Mouse (Mus musculus) ES-E14 (cell line): Measurements from ENCODE around the gene Gnl1. TPM values are rescaled to one million over a fixed set of nuclear protein-coding genes. Genes with fewer than 3 reads are reported as not detected.

Experiments used
- DNase-seq: peaks from one replicate; pipeline ENCODE4 v3.0.0-alpha.2; 2013; ENCODE audit warnings: low read depth, low spot score
- H3K27ac ChIP-seq: 2 replicates; pipeline ENCODE4 v1.5.1; 2012; ENCODE audit warnings: low read depth, mild to moderate bottlenecking, low read length, moderate library complexity, mixed read lengths; ENCODE audit not compliant: poor library complexity, insufficient read depth, severe bottlenecking
- H3K36me3 ChIP-seq: 2 replicates; pipeline ENCODE4 v1.6.1; 2012; ENCODE audit warnings: mild to moderate bottlenecking, low read length, moderate library complexity, mixed read lengths; ENCODE audit not compliant: control insufficient read depth, poor library complexity, insufficient read depth, severe bottlenecking
- H3K4me1 ChIP-seq, 2 experiments: fragments of 150-350 bp in 1 of 2; sonication (generic) in 1 of 2; 2 replicates each; pipeline ENCODE4 v1.6.1; 2012; ENCODE audit warnings: low read length in 2 of 2, mild to moderate bottlenecking in 1 of 2, mixed read lengths in 1 of 2; ENCODE audit not compliant: control insufficient read depth in 2 of 2, insufficient read depth in 2 of 2, poor library complexity in 1 of 2
- H3K4me3 ChIP-seq, 2 experiments: fragments of 150-350 bp in 1 of 2; sonication (generic) in 1 of 2; 2 replicates each; pipeline ENCODE4 v1.5.1; 2012; ENCODE audit warnings: low read length in 2 of 2, low read depth in 1 of 2, mild to moderate bottlenecking in 1 of 2, mixed read lengths in 1 of 2; ENCODE audit not compliant: insufficient read depth in 1 of 2, poor library complexity in 1 of 2, severe bottlenecking in 1 of 2
- H3K9ac ChIP-seq: 2 replicates; pipeline ENCODE4 v1.6.1; 2012; ENCODE audit warnings: low read depth, mild to moderate bottlenecking, low read length, mixed read lengths; ENCODE audit not compliant: poor library complexity, insufficient read depth, severe bottlenecking
- H3K9me3 ChIP-seq: fragments of 150-350 bp; sonication (generic); 2 replicates; pipeline ENCODE4 v1.6.1; 2012; ENCODE audit warnings: low read depth, mild to moderate bottlenecking, low read length; ENCODE audit not compliant: control insufficient read depth, insufficient read depth
- CHD2 ChIP-seq: IDR thresholded peaks from 2 replicates; pipeline ENCODE4 v1.6.1; 2014; ENCODE audit warnings: mild to moderate bottlenecking, low read depth, low read length, inconsistent platforms
- HCFC1 ChIP-seq: IDR thresholded peaks from 2 replicates; pipeline ENCODE4 v1.6.1; 2012; ENCODE audit warnings: low read length, inconsistent platforms, borderline replicate concordance; ENCODE audit not compliant: insufficient read depth
- MAFK ChIP-seq: IDR thresholded peaks from 2 replicates; pipeline ENCODE4 v1.6.1; 2014; ENCODE audit warnings: mild to moderate bottlenecking, low read depth, low read length, inconsistent platforms; ENCODE audit not compliant: insufficient read depth
- ZC3H11A ChIP-seq: IDR thresholded peaks from 2 replicates; pipeline ENCODE4 v1.6.1; 2012; ENCODE audit warnings: low read depth, mild to moderate bottlenecking, inconsistent platforms, low read length, borderline replicate concordance
- ZNF384 ChIP-seq: IDR thresholded peaks from 2 replicates; pipeline ENCODE4 v1.6.1; 2012; ENCODE audit warnings: low read depth, low read length, inconsistent platforms
- in situ Hi-C, 2 experiments: fragments of 600-800 bp; cut with MboI; formaldehyde crosslinking; loops; one replicate each; pipeline ENCODE4 v1.15.1; 2025; ENCODE audit warnings: low sequenced_read_pairs in 2 of 2, inconsistent platforms in 1 of 2; ENCODE audit not compliant: unreplicated experiment in 2 of 2
- total RNA-seq: library from RNA; depleted of rRNA; stranded (reverse); fragments of 300-350 nt; gene quantifications from 2 replicates; pipeline ENCODE4 v1.2.3, GENCODE M21; 2012

Gene Gnl1
- total RNA-seq, 1 experiment: 51.6 TPM

DNA sequence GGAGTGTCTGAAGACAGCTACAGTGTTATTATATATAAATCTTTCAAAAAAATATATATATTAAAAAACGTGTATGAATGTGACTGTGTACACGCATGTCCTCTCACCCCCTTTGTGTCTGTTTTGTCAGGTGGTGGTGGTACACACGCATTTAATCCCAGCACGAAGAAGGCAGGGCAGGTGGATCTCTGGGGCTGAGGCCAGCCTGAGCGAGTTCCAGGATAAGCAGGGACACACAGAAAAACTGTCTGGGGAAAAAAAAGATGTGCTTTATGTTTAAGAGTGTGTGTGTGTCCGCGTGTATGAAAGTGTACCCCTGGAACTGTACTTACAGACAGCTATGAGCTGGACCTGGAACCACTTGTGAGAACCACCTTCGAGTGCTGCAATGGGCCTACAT lies 25.0 kb upstream of the Gnl1 start:
- Histone ChIP-seq H3K4me3 (no peak overlapping the region), H3K9me3 (no peaks in the 10 kb centered on the region), H3K27ac (no peak overlapping the region), H3K36me3 (peaks cover 37% of the 10 kb centered on the region), H3K4me1 (no peaks in the 10 kb centered on the region; a peak in 1 of 4 replicates), H3K9ac (no peak overlapping the region)
- no peak for DNase-seq
- TF ChIP-seq ZNF384 (no peak), MAFK (no peak), CHD2 (no peak), HCFC1 (no peak), ZC3H11A (no peak)
- in situ Hi-C loops: no loop called here

DNA sequence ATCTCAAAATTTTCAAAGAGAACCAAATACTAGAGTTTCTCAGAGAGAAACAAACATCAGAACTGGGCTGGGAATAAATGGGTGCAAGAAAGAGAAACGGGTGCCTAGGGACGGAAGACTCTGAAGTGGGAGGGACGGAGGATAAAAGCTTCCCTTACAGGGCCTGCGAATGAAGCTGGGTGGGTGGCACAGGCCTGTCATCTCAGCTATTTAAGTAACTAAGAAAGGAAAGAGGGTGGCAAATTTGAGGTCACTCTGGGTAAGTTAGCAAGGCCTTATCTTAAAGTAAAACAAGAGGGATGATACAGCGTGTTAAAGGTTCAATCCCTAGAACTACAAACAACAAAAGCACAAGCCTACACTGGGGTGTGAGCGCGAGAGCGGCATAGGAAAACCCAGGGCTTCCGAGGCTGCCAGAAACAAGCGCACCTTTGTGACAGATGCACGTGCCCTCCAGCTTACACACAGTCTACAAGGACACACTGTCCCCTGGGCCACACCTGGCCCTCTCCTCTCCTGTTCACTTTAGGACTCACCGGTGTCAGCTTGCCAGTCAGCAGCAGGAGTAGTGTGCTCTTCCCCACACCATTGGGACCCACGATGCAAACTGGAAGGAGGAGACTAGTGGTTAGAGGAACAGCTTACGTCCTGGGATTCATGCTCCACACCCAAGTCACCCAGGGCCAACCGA lies 21.0 kb upstream of the Gnl1 start:
- Histone ChIP-seq H3K9ac (no peak overlapping the region), H3K4me1 (peaks cover 0 to 8% of the 10 kb centered on the region in 2 experiments; a peak in 1 of 4 replicates), H3K4me3 (no peak overlapping the region), H3K9me3 (no peaks in the 10 kb centered on the region), H3K27ac (no peak overlapping the region), H3K36me3 (peaks cover 73% of the 10 kb centered on the region)
- TF ChIP-seq ZNF384 (no peak), HCFC1 (no peak), CHD2 (no peak), ZC3H11A (no peak), MAFK (no peak)
- in situ Hi-C loops: no loop called here
- no peak for DNase-seq

DNA sequence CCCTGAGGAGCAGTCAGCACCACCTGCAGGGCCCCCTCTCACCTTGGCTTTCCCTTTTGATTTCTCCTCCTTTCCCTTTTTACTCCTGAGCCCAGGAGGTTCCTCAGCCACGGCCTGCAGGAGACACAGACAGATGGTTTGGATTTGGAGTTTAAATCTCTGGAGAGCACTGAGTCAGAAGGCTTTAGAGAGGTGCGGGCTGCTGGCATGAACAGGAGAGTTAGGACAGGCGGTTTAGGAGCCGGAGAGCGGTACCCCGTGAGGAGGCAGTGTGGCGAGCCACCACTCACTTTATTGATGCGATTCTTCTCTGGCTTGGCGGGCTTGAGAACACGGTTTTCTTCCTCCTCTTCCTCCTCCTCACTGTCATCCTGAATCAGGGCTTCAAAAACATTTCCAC lies 16.4 kb upstream of the Gnl1 start:
- Histone ChIP-seq H3K9me3 (no peaks in the 10 kb centered on the region), H3K9ac (no peak overlapping the region), H3K27ac (no peak overlapping the region), H3K36me3 (peaks cover 72% of the 10 kb centered on the region), H3K4me1 (peaks cover 0 to 12% of the 10 kb centered on the region in 2 experiments; a peak in 1 of 4 replicates), H3K4me3 (no peak overlapping the region)
- TF ChIP-seq CHD2 (no peak), ZNF384 (no peak), HCFC1 (no peak), ZC3H11A (no peak), MAFK (no peak)
- no peak for DNase-seq
- in situ Hi-C loops: no loop called here

DNA sequence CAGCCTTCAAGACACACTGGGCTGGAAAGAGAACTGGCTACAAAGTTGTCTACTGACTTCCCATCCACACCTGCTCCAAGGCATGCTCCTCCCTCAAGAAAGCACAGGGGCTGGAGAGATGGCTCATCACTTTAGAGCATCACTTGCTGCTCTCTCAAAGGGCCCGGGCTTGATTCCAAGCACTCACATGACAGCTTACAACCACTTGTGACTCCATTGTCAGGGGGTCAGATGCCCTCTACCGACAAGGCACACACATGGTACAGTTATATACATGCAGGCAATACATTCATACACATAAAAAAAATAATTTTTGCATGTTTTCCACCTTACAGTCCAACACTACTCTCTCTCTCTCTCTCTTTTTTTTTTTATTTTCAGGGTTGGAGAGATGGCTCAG lies 12.0 kb upstream of the Gnl1 start:
- no peak overlapping the region for H3K9ac ChIP-seq
- in situ Hi-C loops: no loop called here
- H3K4me3 ChIP-seq: no peak overlapping the region
- peaks cover 0 to 12% of the 10 kb centered on the region in 2 experiments; a peak in 1 of 4 replicates for H3K4me1 ChIP-seq
- no peak overlapping the region for H3K27ac ChIP-seq
- TF ChIP-seq MAFK (no peak), ZC3H11A (no peak), HCFC1 (no peak), ZNF384 (no peak), CHD2 (no peak)
- no peaks in the 10 kb centered on the region for H3K9me3 ChIP-seq
- DNase-seq: no peak
- peaks cover 35% of the 10 kb centered on the region for H3K36me3 ChIP-seq
